Mouse (Mus musculus) spleen, adult 2 months (tissue): ENCODE measurements around the gene Olfr617.

Experiments
- CTCF ChIP-seq: fragments of 200-500 bp; IDR thresholded peaks from 2 replicates; pipeline ENCODE4 v1.5.1; 2011; ENCODE audit warnings: mild to moderate bottlenecking, inconsistent platforms; ENCODE audit not compliant: insufficient read depth, insufficient read length, insufficient replicate concordance; ENCODE audit errors: extremely low read depth
- POLR2A ChIP-seq: fragments of 200-500 bp; IDR thresholded peaks from 2 replicates; pipeline ENCODE4 v1.6.1; 2011; ENCODE audit warnings: low read depth, low read length, inconsistent platforms

- TF ChIP-seq POLR2A (no peak), CTCF (no peak)
These were observed 27.4 kb downstream of the Olfr617 start, which contains the start of gene Olfr619 for GRCm38 (mm10) chr7:103600275-103600674.
